Mouse (Mus musculus) forebrain, embryonic 12.5 days (tissue): Measurements from ENCODE around the gene Hmbs. TPM values are rescaled to one million over a fixed set of nuclear protein-coding genes. Genes with fewer than 3 reads are reported as not detected.
"Not testable (repeated sequence)": the region's sequence is repeated elsewhere in the genome, so short reads cannot be mapped to it uniquely, and the experiment has no call there.

Experiments used
- ATAC-seq: fragments of 200-750 bp; cut with Nextera tagmentation; 2 replicates; pipeline ENCODE4 v1.8.0; 2017; ENCODE audit warnings: moderate TSS enrichment; ENCODE audit not compliant: low FRiP score
- H3K27ac ChIP-seq: fragments of 300-500 bp; sonication (generic); 2 replicates; pipeline ENCODE4 v1.5.1; 2016; ENCODE audit warnings: mild to moderate bottlenecking
- H3K27me3 ChIP-seq: fragments of 300-500 bp; sonication (generic); 2 replicates; pipeline ENCODE4 v1.6.1; 2016; ENCODE audit warnings: mild to moderate bottlenecking
- H3K36me3 ChIP-seq: fragments of 300-500 bp; sonication (generic); replicated peaks from 2 replicates; pipeline ENCODE4 v1.6.1; 2016; ENCODE audit warnings: mild to moderate bottlenecking
- H3K4me1 ChIP-seq: fragments of 300-500 bp; sonication (generic); 2 replicates; pipeline ENCODE4 v1.6.1; 2016
- H3K4me2 ChIP-seq: fragments of 300-500 bp; sonication (generic); 2 replicates; pipeline ENCODE4 v1.6.1; 2016; ENCODE audit warnings: mild to moderate bottlenecking, moderate library complexity
- H3K4me3 ChIP-seq: fragments of 300-500 bp; sonication (generic); replicated peaks from 2 replicates; pipeline ENCODE4 v1.5.1; 2016; ENCODE audit warnings: mild to moderate bottlenecking
- H3K9ac ChIP-seq: fragments of 300-500 bp; sonication (generic); 2 replicates; pipeline ENCODE4 v1.6.1; 2016; ENCODE audit warnings: mild to moderate bottlenecking
- H3K9me3 ChIP-seq: fragments of 300-500 bp; sonication (generic); 2 replicates; pipeline ENCODE4 v1.6.1; 2016
- WGBS: fragments of 180-500 bp; shearing (Covaris S2); methylation state at CpG from one replicate; pipeline ENCODE4 v1.1.7; 2016; 5-methylcytosine and 5-hydroxymethylcytosine counted together
- polyA plus RNA-seq: library from polyadenylated mRNA; unstranded; fragments of >200 nt; fragmentation: Nextera tagmentation; extraction: Ambion mirVana; gene quantifications from 2 replicates; pipeline ENCODE4 v1.2.1, GENCODE M21; 2016

Gene Hmbs
- polyA plus RNA-seq, 1 experiment from 2014 or later: 115 TPM

GRCm38 (mm10) chr9:44342173-44342572 lies 1.9 kb downstream of the Hmbs start:
- Histone ChIP-seq H3K27me3 (no peaks in the 10 kb centered on the region), H3K36me3 (peaks cover 47% of the 10 kb centered on the region), H3K4me2 (no peak overlapping the region), H3K4me3 (no peak overlapping the region), H3K9me3 (no peaks in the 10 kb centered on the region), H3K27ac (no peak overlapping the region), H3K9ac (no peak overlapping the region), H3K4me1 (peaks cover 28% of the 10 kb centered on the region)
- 88% methylated on average over 3 of the region's 3 CpGs for WGBS
- ATAC-seq: no peak

GRCm38 (mm10) chr9:44341487-44341886 lies 2.5 kb downstream of the Hmbs start:
- Histone ChIP-seq H3K36me3 (peaks cover 48% of the 10 kb centered on the region), H3K4me1 (peaks cover 35% of the 10 kb centered on the region)

GRCm38 (mm10) chr9:44338574-44338973 lies 5.5 kb downstream of the Hmbs start:
- H3K36me3 ChIP-seq: peaks cover 44% of the 10 kb centered on the region
- no peaks in the 10 kb centered on the region for H3K27me3 ChIP-seq
- H3K4me1 ChIP-seq: peaks cover 36% of the 10 kb centered on the region
- H3K27ac ChIP-seq: no peak overlapping the region
- no peak overlapping the region for H3K4me3 ChIP-seq
- 78% methylated on average over 5 of the region's 5 CpGs for WGBS
- H3K9me3 ChIP-seq: 0 out of 2 replicates have a peak, but pooled peaks cover 2% of the 10 kb centered on the region
- ATAC-seq: no peak
- no peak overlapping the region for H3K9ac ChIP-seq
- H3K4me2 ChIP-seq: no peak overlapping the region; the same call in 1 of the 2 replicates

More at GRCm38 (mm10) chr9:44341487-44341886, 2.5 kb downstream of the Hmbs start:
- WGBS: 94% methylated on average over 5 of the region's 5 CpGs
- H3K27ac ChIP-seq: no peak overlapping the region
- no peaks in the 10 kb centered on the region for H3K27me3 ChIP-seq
- no peak overlapping the region for H3K4me2 ChIP-seq
- H3K9ac ChIP-seq: no peak overlapping the region
- no peaks in the 10 kb centered on the region for H3K9me3 ChIP-seq
- no peak overlapping the region for H3K4me3 ChIP-seq
- no peak for ATAC-seq

GRCm38 (mm10) chr9:44337436-44338169 lies 6.4 kb downstream of the Hmbs start:
- H3K4me2 ChIP-seq: peak overlapping the region; percentile 69
- H3K4me3 ChIP-seq: peak overlapping the region; percentile 83
- peaks cover 5% of the 10 kb centered on the region; the same call in 1 of the 2 replicates for H3K9me3 ChIP-seq
- WGBS: 72% methylated on average over 9 of the region's 9 CpGs
- peaks cover 54% of the 10 kb centered on the region for H3K36me3 ChIP-seq
- peak overlapping the region; percentile 42; the same call in 1 of the 2 replicates for H3K27ac ChIP-seq
- H3K4me1 ChIP-seq: peaks cover 27% of the 10 kb centered on the region
- ATAC-seq: no peak
- H3K9ac ChIP-seq: peak overlapping the region; percentile 100; the same call in 1 of the 2 replicates
- H3K27me3 ChIP-seq: no peaks in the 10 kb centered on the region

- peaks cover 5% of the 10 kb centered on the region; the same call in 1 of the 2 replicates for H3K9me3 ChIP-seq
- peaks cover 60% of the 10 kb centered on the region for H3K36me3 ChIP-seq
- peak overlapping the region; percentile 100 for H3K9ac ChIP-seq
- H3K4me3 ChIP-seq: peak overlapping the region; percentile 83
- 82% methylated on average over 3 of the region's 3 CpGs for WGBS
- ATAC-seq: no peak
- peak overlapping the region; percentile 69 for H3K4me2 ChIP-seq
- H3K4me1 ChIP-seq: peaks cover 23% of the 10 kb centered on the region
- H3K27ac ChIP-seq: peak overlapping the region; percentile 15; the same call in 1 of the 2 replicates
- H3K27me3 ChIP-seq: no peaks in the 10 kb centered on the region
Observed at GRCm38 (mm10) chr9:44336964-44337363, 7.1 kb downstream of the Hmbs start.

GRCm38 (mm10) chr9:44336513-44336912 lies 7.5 kb downstream of the Hmbs start:
- H3K4me2 ChIP-seq: peak overlapping the region; percentile 69
- peak overlapping the region; percentile 83 for H3K4me3 ChIP-seq
- peaks cover 23% of the 10 kb centered on the region for H3K4me1 ChIP-seq
- H3K27ac ChIP-seq: peak overlapping the region; percentile 15; the same call in 1 of the 2 replicates
- peak overlapping the region; percentile 100 for H3K9ac ChIP-seq
- not testable (repeated sequence) for ATAC-seq, H3K9me3 ChIP-seq, H3K27me3 ChIP-seq
- 25% methylated on average over 4 of the region's 4 CpGs for WGBS
- peaks cover 63% of the 10 kb centered on the region for H3K36me3 ChIP-seq

GRCm38 (mm10) chr9:44336093-44336406 lies 8.0 kb downstream of the Hmbs start:
- Histone ChIP-seq H3K9me3 (peaks cover 5% of the 10 kb centered on the region; the same call in 1 of the 2 replicates), H3K27me3 (no peaks in the 10 kb centered on the region), H3K4me2 (peak overlapping the region; percentile 69), H3K4me1 (peaks cover 23% of the 10 kb centered on the region), H3K27ac (peak overlapping the region; percentile 96), H3K9ac (peak overlapping the region; percentile 100), H3K36me3 (peaks cover 63% of the 10 kb centered on the region), H3K4me3 (peak overlapping the region; percentile 83)
- ATAC-seq: no peak
- under 1% methylated on average over 5 of the region's 5 CpGs for WGBS

GRCm38 (mm10) chr9:44335331-44336092 lies 8.5 kb downstream of the Hmbs start:
- peaks cover 5% of the 10 kb centered on the region; the same call in 1 of the 2 replicates for H3K9me3 ChIP-seq
- H3K36me3 ChIP-seq: peaks cover 64% of the 10 kb centered on the region
- peaks cover 23% of the 10 kb centered on the region for H3K4me1 ChIP-seq
- H3K9ac ChIP-seq: peak overlapping the region; percentile 100
- H3K27ac ChIP-seq: peak overlapping the region; percentile 96
- peak overlapping the region; percentile 69 for H3K4me2 ChIP-seq
- no peak for ATAC-seq
- H3K27me3 ChIP-seq: no peaks in the 10 kb centered on the region
- H3K4me3 ChIP-seq: peak overlapping the region; percentile 83
- WGBS: under 1% methylated on average over 49 of the region's 50 CpGs

- peak within 1 kb of the TSS; percentile 83 for H3K4me3 ChIP-seq
- WGBS: under 1% methylated on average over 87 of the region's 91 CpGs
- H3K4me1 ChIP-seq: peaks cover 23% of the 10 kb centered on the region
- peak within 1 kb of the TSS; percentile 96 for H3K27ac ChIP-seq
- peak; percentile 96 for ATAC-seq
- peak within 1 kb of the TSS; percentile 100 for H3K9ac ChIP-seq
- H3K4me2 ChIP-seq: peak within 1 kb of the TSS; percentile 69
- H3K36me3 ChIP-seq: peaks cover 68% of the 10 kb centered on the region
- H3K27me3 ChIP-seq: no peaks in the 10 kb centered on the region
- peaks cover 5% of the 10 kb centered on the region; the same call in 1 of the 2 replicates for H3K9me3 ChIP-seq
Observed at GRCm38 (mm10) chr9:44334396-44335330, 9.4 kb downstream of the Hmbs start, which contains the start of gene H2afx. TSS of gene H2afx (plus strand) at chr9:44334694.

GRCm38 (mm10) chr9:44332918-44333638 lies 10.9 kb downstream of the Hmbs start:
- H3K4me3 ChIP-seq: no peak overlapping the region
- WGBS: 95% methylated on average over 13 of the region's 13 CpGs

GRCm38 (mm10) chr9:44330736-44331135 lies 13.3 kb downstream of the Hmbs start:
- H3K27me3 ChIP-seq: no peaks in the 10 kb centered on the region
- WGBS: 96% methylated on average over 6 of the region's 6 CpGs
- H3K27ac ChIP-seq: no peak overlapping the region
- no peak overlapping the region for H3K4me3 ChIP-seq
- H3K4me1 ChIP-seq: peaks cover 13% of the 10 kb centered on the region
- ATAC-seq: no peak
- no peak overlapping the region for H3K9ac ChIP-seq
- peaks cover 5% of the 10 kb centered on the region; the same call in 1 of the 2 replicates for H3K9me3 ChIP-seq
- no peak overlapping the region for H3K4me2 ChIP-seq
- H3K36me3 ChIP-seq: peaks cover 49% of the 10 kb centered on the region

More at GRCm38 (mm10) chr9:44332918-44333638, 10.9 kb downstream of the Hmbs start:
- Histone ChIP-seq H3K9me3 (peaks cover 5% of the 10 kb centered on the region; the same call in 1 of the 2 replicates), H3K36me3 (peaks cover 65% of the 10 kb centered on the region), H3K27ac (no peak overlapping the region), H3K9ac (no peak overlapping the region), H3K4me1 (peaks cover 22% of the 10 kb centered on the region), H3K27me3 (no peaks in the 10 kb centered on the region), H3K4me2 (no peak overlapping the region)
- ATAC-seq: no peak
